Mouse (Mus musculus): ENCODE measurements around the gene Pdcd11. TPM values are rescaled to one million over a fixed set of nuclear protein-coding genes. Genes with fewer than 3 reads are reported as not detected.

Gene Pdcd11
- polyA plus RNA-seq, 1 experiment, result 42.4 TPM

- no peaks in the 10 kb centered on the region for H3K9me3 ChIP-seq (replicated peaks; ENCODE audit: control insufficient read depth, insufficient read depth, low read length, poor library complexity, severe bottlenecking)
- H3K36me3 ChIP-seq (ENCODE audit: control insufficient read depth, insufficient read depth, low read length, poor library complexity, severe bottlenecking), result peaks cover 13% of the 10 kb centered on the region
- peak within 1 kb of the TSS; percentile 46 for H3K27ac ChIP-seq (ENCODE audit: insufficient read depth, low read length)
- TF ChIP-seq CTCF (IDR thresholded peaks at IDR 0.05; ENCODE audit: low read depth, low read length) (no peak), EP300 (IDR thresholded peaks at IDR 0.05; ENCODE audit: insufficient read depth, low read depth, low read length) (no peak), POLR2A (IDR thresholded peaks at IDR 0.05; ENCODE audit: insufficient read depth, low read length) (peak; percentile 66)
- H3K9ac ChIP-seq (ENCODE audit: low read depth, poor library complexity, severe bottlenecking), result peak within 1 kb of the TSS; percentile 88
- H3K4me3 ChIP-seq (ENCODE audit: low read depth, low read length), result peak within 1 kb of the TSS; percentile 91
- H3K4me1 ChIP-seq (ENCODE audit: control insufficient read depth, insufficient read depth, low read length), result peaks cover 1% of the 10 kb centered on the region
- no peaks in the 10 kb centered on the region for H3K27me3 ChIP-seq (ENCODE audit: control insufficient read depth, insufficient read depth, low read length, poor library complexity, severe bottlenecking)
Measured at GRCm38 (mm10) chr19:47050271-47051032, 40.1 kb upstream of the Pdcd11 start, which contains the start of gene Pcgf6. Gene Pcgf6, minus strand, starts transcription at chr19:47050906.

GRCm38 (mm10) chr19:47052927-47053326, 37.6 kb upstream of the Pdcd11 start:
- Histone ChIP-seq H3K27ac (ENCODE audit: insufficient read depth, low read length) (no peak overlapping the region), H3K27me3 (ENCODE audit: control insufficient read depth, insufficient read depth, low read length, poor library complexity, severe bottlenecking) (no peaks in the 10 kb centered on the region), H3K9ac (ENCODE audit: low read depth, poor library complexity, severe bottlenecking) (no peak overlapping the region), H3K36me3 (ENCODE audit: control insufficient read depth, insufficient read depth, low read length, poor library complexity, severe bottlenecking) (peaks cover 6% of the 10 kb centered on the region), H3K9me3 (replicated peaks; ENCODE audit: control insufficient read depth, insufficient read depth, low read length, poor library complexity, severe bottlenecking) (no peaks in the 10 kb centered on the region), H3K4me1 (ENCODE audit: control insufficient read depth, insufficient read depth, low read length) (no peaks in the 10 kb centered on the region), H3K4me3 (ENCODE audit: low read depth, low read length) (no peak overlapping the region)
- no peak for TF ChIP-seq EP300 (IDR thresholded peaks at IDR 0.05; ENCODE audit: insufficient read depth, low read depth, low read length)
- no peak for TF ChIP-seq POLR2A (IDR thresholded peaks at IDR 0.05; ENCODE audit: insufficient read depth, low read length)
- no peak for TF ChIP-seq CTCF (IDR thresholded peaks at IDR 0.05; ENCODE audit: low read depth, low read length)

GRCm38 (mm10) chr19:47053471-47053870, 37.1 kb upstream of the Pdcd11 start:
- Histone ChIP-seq H3K27ac (ENCODE audit: insufficient read depth, low read length) (no peak overlapping the region), H3K27me3 (ENCODE audit: control insufficient read depth, insufficient read depth, low read length, poor library complexity, severe bottlenecking) (no peaks in the 10 kb centered on the region), H3K4me1 (ENCODE audit: control insufficient read depth, insufficient read depth, low read length) (no peaks in the 10 kb centered on the region), H3K9ac (ENCODE audit: low read depth, poor library complexity, severe bottlenecking) (no peak overlapping the region), H3K9me3 (replicated peaks; ENCODE audit: control insufficient read depth, insufficient read depth, low read length, poor library complexity, severe bottlenecking) (no peaks in the 10 kb centered on the region), H3K4me3 (ENCODE audit: low read depth, low read length) (no peak overlapping the region), H3K36me3 (ENCODE audit: control insufficient read depth, insufficient read depth, low read length, poor library complexity, severe bottlenecking) (peaks cover 2% of the 10 kb centered on the region)
- TF ChIP-seq POLR2A (IDR thresholded peaks at IDR 0.05; ENCODE audit: insufficient read depth, low read length) (no peak), CTCF (IDR thresholded peaks at IDR 0.05; ENCODE audit: low read depth, low read length) (no peak), EP300 (IDR thresholded peaks at IDR 0.05; ENCODE audit: insufficient read depth, low read depth, low read length) (no peak)

GRCm38 (mm10) chr19:47057684-47058083, 32.9 kb upstream of the Pdcd11 start:
- no peaks in the 10 kb centered on the region for H3K36me3 ChIP-seq (ENCODE audit: control insufficient read depth, insufficient read depth, low read length, poor library complexity, severe bottlenecking)
- no peak overlapping the region for H3K27ac ChIP-seq (ENCODE audit: insufficient read depth, low read length)
- H3K27me3 ChIP-seq (ENCODE audit: control insufficient read depth, insufficient read depth, low read length, poor library complexity, severe bottlenecking), result no peaks in the 10 kb centered on the region
- H3K9ac ChIP-seq (ENCODE audit: low read depth, poor library complexity, severe bottlenecking), result no peak overlapping the region
- no peak for TF ChIP-seq POLR2A (IDR thresholded peaks at IDR 0.05; ENCODE audit: insufficient read depth, low read length)
- TF ChIP-seq CTCF (IDR thresholded peaks at IDR 0.05; ENCODE audit: low read depth, low read length), result no peak
- TF ChIP-seq EP300 (IDR thresholded peaks at IDR 0.05; ENCODE audit: insufficient read depth, low read depth, low read length), result no peak
- H3K4me1 ChIP-seq (ENCODE audit: control insufficient read depth, insufficient read depth, low read length), result no peaks in the 10 kb centered on the region
- H3K9me3 ChIP-seq (replicated peaks; ENCODE audit: control insufficient read depth, insufficient read depth, low read length, poor library complexity, severe bottlenecking), result no peaks in the 10 kb centered on the region
- no peak overlapping the region for H3K4me3 ChIP-seq (ENCODE audit: low read depth, low read length)

- peaks cover 2% of the 10 kb centered on the region for H3K36me3 ChIP-seq (ENCODE audit: control insufficient read depth, insufficient read depth, low read length, poor library complexity, severe bottlenecking)
- no peak overlapping the region for H3K27ac ChIP-seq (ENCODE audit: insufficient read depth, low read length)
- no peak overlapping the region for H3K9ac ChIP-seq (ENCODE audit: low read depth, poor library complexity, severe bottlenecking)
- H3K27me3 ChIP-seq (ENCODE audit: control insufficient read depth, insufficient read depth, low read length, poor library complexity, severe bottlenecking), result no peaks in the 10 kb centered on the region
- TF ChIP-seq POLR2A (IDR thresholded peaks at IDR 0.05; ENCODE audit: insufficient read depth, low read length), result no peak
- no peak for TF ChIP-seq EP300 (IDR thresholded peaks at IDR 0.05; ENCODE audit: insufficient read depth, low read depth, low read length)
- peak; percentile 41 for TF ChIP-seq CTCF (IDR thresholded peaks at IDR 0.05; ENCODE audit: low read depth, low read length)
- H3K4me1 ChIP-seq (ENCODE audit: control insufficient read depth, insufficient read depth, low read length), result no peaks in the 10 kb centered on the region
- H3K4me3 ChIP-seq (ENCODE audit: low read depth, low read length), result no peak overlapping the region
- H3K9me3 ChIP-seq (replicated peaks; ENCODE audit: control insufficient read depth, insufficient read depth, low read length, poor library complexity, severe bottlenecking), result no peaks in the 10 kb centered on the region
Measured at GRCm38 (mm10) chr19:47065860-47066259, 24.7 kb upstream of the Pdcd11 start.

Measured in ES-Bruce4 (cell line).